Mouse (Mus musculus) bone marrow macrophage, adult 2 months (primary cell): ENCODE measurements around the gene Gpcpd1.

Experiments used
- CTCF ChIP-seq: IDR thresholded peaks from 2 replicates; pipeline ENCODE4 v1.5.1; 2012; ENCODE audit warnings: low read depth, mild to moderate bottlenecking, low read length, moderate library complexity
- POLR2A ChIP-seq: IDR thresholded peaks from 2 replicates; pipeline ENCODE4 v1.6.1; 2012; ENCODE audit warnings: mild to moderate bottlenecking, low read depth, low read length, borderline replicate concordance

- TF ChIP-seq POLR2A (no peak), CTCF (no peak)
Measured at GRCm38 (mm10) chr2:132584191-132584590, 3.3 kb downstream of the Gpcpd1 start.
